Mouse (Mus musculus): ENCODE measurements around the gene Dram1. TPM values are rescaled to one million over a fixed set of nuclear protein-coding genes. Genes with fewer than 3 reads are reported as not detected.

Gene Dram1
- total and polyA plus RNA-seq, 3 experiments = 0.04 TPM; not detected in 2

DNA sequence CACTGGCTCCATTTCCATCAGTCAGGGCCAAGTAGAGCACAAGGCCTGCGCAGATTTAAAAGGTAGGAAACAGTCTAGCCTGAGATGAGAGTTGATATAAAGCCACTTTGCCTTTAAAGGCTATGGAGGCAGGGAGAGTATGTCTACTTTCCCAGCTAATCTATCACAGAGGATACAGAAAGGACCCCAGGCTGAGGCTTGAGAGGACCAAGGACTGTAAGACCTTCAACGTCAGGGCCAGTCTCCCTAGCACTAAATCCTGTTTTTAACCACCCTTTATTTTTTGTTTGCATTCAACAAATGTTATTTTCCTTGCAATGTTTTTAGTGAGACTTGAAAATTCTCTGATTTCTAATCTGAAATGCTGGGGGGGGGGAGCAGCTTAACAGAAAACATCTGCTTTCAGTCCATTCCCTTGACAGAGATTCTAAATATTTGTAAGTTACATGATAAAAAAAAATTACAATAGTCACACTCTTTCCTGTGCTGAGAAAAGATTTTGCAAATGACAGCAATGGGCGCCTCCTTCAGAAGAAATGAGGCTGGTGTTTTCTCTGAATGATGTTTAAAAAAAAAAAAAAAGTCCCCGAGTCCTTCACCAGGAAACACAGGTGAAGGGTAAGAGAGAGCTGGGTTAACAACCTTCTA is 94.4 kb downstream of the Dram1 start:
- no peaks in the 10 kb centered on the region for H3K36me3 ChIP-seq (replicated peaks in 1 of 2; ENCODE audit: control insufficient read depth in 1 of 2, insufficient read depth in 1 of 2, low read length in 1 of 2)
- in situ Hi-C loops (cut with MboI; ENCODE audit: low pct_ligation_motif_present, low pct_unique_long_range_greater_than_20kb, low sequenced_read_pairs) = no loop called here
- H3K9me3 ChIP-seq (replicated peaks; ENCODE audit: low read length) = no peaks in the 10 kb centered on the region
- H3K4me3 ChIP-seq (replicated peaks in 1 of 3; ENCODE audit: low read depth in 2 of 3, low read length in 2 of 3, poor library complexity in 1 of 3) = no peak overlapping the region
- TF ChIP-seq ELF1 (IDR thresholded peaks at IDR 0.05; ENCODE audit: low read depth, low read length) (no peak), POLR2AphosphoS2 (IDR thresholded peaks at IDR 0.05; ENCODE audit: low read depth, low read length) (no peak), MEF2A (IDR thresholded peaks at IDR 0.05; ENCODE audit: borderline replicate concordance, low read depth, low read length) (no peak), SMC3 (IDR thresholded peaks at IDR 0.05; ENCODE audit: low read depth, low read length) (no peak), PAX5 (IDR thresholded peaks at IDR 0.05; ENCODE audit: low read length) (no peak), ZNF384 (IDR thresholded peaks at IDR 0.05; ENCODE audit: low read depth, low read length) (no peak), MAX (IDR thresholded peaks at IDR 0.05; ENCODE audit: low read length) (no peak), SIN3A (IDR thresholded peaks at IDR 0.05; ENCODE audit: low read length) (no peak), CTCF (conservative IDR thresholded peaks at IDR 0.05 in 1 of 2, IDR thresholded peaks at IDR 0.05 in 1 of 2; ENCODE audit: low read depth in 2 of 2, low read length in 2 of 2) (no peak)
- DNase-seq (ENCODE audit: extremely low read depth) = no peak
- dilution Hi-C loops (cut with MboI; ENCODE audit: extremely low pct_ligation_motif_present, extremely low pct_unique_long_range_greater_than_20kb, low sequenced_read_pairs) = no loop called here
- no peak overlapping the region for H3K9ac ChIP-seq (ENCODE audit: insufficient read depth, low read depth)
- H3K27ac ChIP-seq (ENCODE audit: insufficient read depth, low read depth) = no peak overlapping the region
- H3K79me2 ChIP-seq (replicated peaks; ENCODE audit: control insufficient read depth, extremely low read depth, insufficient read depth, poor library complexity, severe bottlenecking) = no peaks in the 10 kb centered on the region
- H3K27me3 ChIP-seq (replicated peaks) = no peaks in the 10 kb centered on the region
- H3K4me1 ChIP-seq (ENCODE audit: control insufficient read depth in 1 of 2, insufficient read depth in 2 of 2) = no peaks in the 10 kb centered on the region
- no peak overlapping the region for H3K4me2 ChIP-seq (ENCODE audit: insufficient read depth, low read depth, poor library complexity, severe bottlenecking)

DNA sequence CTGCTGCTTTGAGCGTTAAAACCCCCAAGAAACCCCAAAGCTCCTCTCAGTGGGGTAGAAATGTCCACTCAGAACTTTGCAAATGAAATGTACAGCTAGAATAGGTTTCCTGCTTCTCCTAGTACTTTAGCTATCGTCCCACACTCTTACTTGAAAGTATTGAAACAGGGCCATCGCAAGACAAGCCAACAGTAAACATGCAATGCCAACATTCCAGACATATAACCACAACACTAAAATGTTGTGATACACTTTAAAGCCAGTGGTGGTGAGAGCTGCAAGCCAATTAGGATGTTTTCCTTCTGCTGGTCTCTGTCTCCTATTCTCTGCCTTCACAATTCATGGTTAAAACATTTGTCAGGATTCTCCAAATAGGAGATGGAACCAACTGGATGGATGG is 97.2 kb downstream of the Dram1 start:
- in situ Hi-C loops (cut with MboI; ENCODE audit: low pct_ligation_motif_present, low pct_unique_long_range_greater_than_20kb, low sequenced_read_pairs) = no loop called here
- H3K9ac ChIP-seq (ENCODE audit: insufficient read depth, low read depth) = no peak overlapping the region
- H3K27ac ChIP-seq (ENCODE audit: insufficient read depth, low read depth) = no peak overlapping the region
- no peaks in the 10 kb centered on the region for H3K79me2 ChIP-seq (replicated peaks; ENCODE audit: control insufficient read depth, extremely low read depth, insufficient read depth, poor library complexity, severe bottlenecking)
- H3K4me3 ChIP-seq (replicated peaks in 1 of 3; ENCODE audit: low read depth in 2 of 3, low read length in 2 of 3, poor library complexity in 1 of 3) = no peak overlapping the region
- H3K9me3 ChIP-seq (replicated peaks; ENCODE audit: low read length) = no peaks in the 10 kb centered on the region
- no peaks in the 10 kb centered on the region for H3K36me3 ChIP-seq (replicated peaks in 1 of 2; ENCODE audit: control insufficient read depth in 1 of 2, insufficient read depth in 1 of 2, low read length in 1 of 2)
- H3K4me1 ChIP-seq (ENCODE audit: control insufficient read depth in 1 of 2, insufficient read depth in 2 of 2) = no peaks in the 10 kb centered on the region
- TF ChIP-seq MAZ (IDR thresholded peaks at IDR 0.05; ENCODE audit: low read depth, low read length) (no peak), CHD1 (IDR thresholded peaks at IDR 0.05; ENCODE audit: low read depth, low read length) (no peak), POLR2AphosphoS2 (IDR thresholded peaks at IDR 0.05; ENCODE audit: low read depth, low read length) (no peak), CTCF (conservative IDR thresholded peaks at IDR 0.05 in 1 of 2, IDR thresholded peaks at IDR 0.05 in 1 of 2; ENCODE audit: low read depth in 2 of 2, low read length in 2 of 2) (no peak), ETS1 (conservative IDR thresholded peaks at IDR 0.05; ENCODE audit: low read depth, low read length) (no peak), GABPA (IDR thresholded peaks at IDR 0.05; ENCODE audit: insufficient replicate concordance, low read depth, low read length) (no peak), RCOR1 (conservative IDR thresholded peaks at IDR 0.05; ENCODE audit: low read depth, low read length) (no peak), USF1 (IDR thresholded peaks at IDR 0.05; ENCODE audit: low read depth, low read length) (no peak), ZC3H11A (IDR thresholded peaks at IDR 0.05; ENCODE audit: low read depth, low read length) (no peak)
- dilution Hi-C loops (cut with MboI; ENCODE audit: extremely low pct_ligation_motif_present, extremely low pct_unique_long_range_greater_than_20kb, low sequenced_read_pairs) = no loop called here
- H3K27me3 ChIP-seq (replicated peaks) = no peaks in the 10 kb centered on the region
- DNase-seq (ENCODE audit: extremely low read depth) = no peak
- no peak overlapping the region for H3K4me2 ChIP-seq (ENCODE audit: insufficient read depth, low read depth, poor library complexity, severe bottlenecking)

Data from CH12.LX (cell line).